Mouse (Mus musculus) liver, postnatal 0 days (tissue): ENCODE measurements around the gene Ctf2. TPM values are rescaled to one million over a fixed set of nuclear protein-coding genes. Genes with fewer than 3 reads are reported as not detected.

Experiments
- ATAC-seq: fragments of 200-750 bp; cut with Nextera tagmentation; 2 replicates; pipeline ENCODE4 v1.8.0; 2017; ENCODE audit warnings: mild to moderate bottlenecking, moderate library complexity
- DNase-seq: peaks from one replicate; pipeline ENCODE4 v3.0.0-alpha.2; 2016
- H3K27ac ChIP-seq: fragments of 300-500 bp; sonication (generic); 2 replicates; pipeline ENCODE4 v1.5.1; 2014; ENCODE audit warnings: antibody characterized with exemption, moderate library complexity, mild to moderate bottlenecking, low read depth
- H3K27me3 ChIP-seq: fragments of 300-500 bp; sonication (generic); 2 replicates; pipeline ENCODE4 v1.6.1; 2014; ENCODE audit warnings: low read length, control low read depth, mixed read lengths; ENCODE audit not compliant: insufficient read depth
- H3K36me3 ChIP-seq: fragments of 300-500 bp; sonication (generic); replicated peaks from 2 replicates; pipeline ENCODE4 v1.6.1; 2014; ENCODE audit warnings: mild to moderate bottlenecking, control low read depth, low read length, moderate library complexity, mixed read lengths; ENCODE audit not compliant: insufficient read depth
- H3K4me1 ChIP-seq: fragments of 300-500 bp; sonication (generic); 2 replicates; pipeline ENCODE4 v1.6.1; 2014; ENCODE audit warnings: antibody characterized with exemption, mild to moderate bottlenecking, control low read depth; ENCODE audit not compliant: insufficient read depth
- H3K4me2 ChIP-seq: fragments of 300-500 bp; sonication (generic); 2 replicates; pipeline ENCODE4 v1.6.1; 2014; ENCODE audit warnings: low read depth, mild to moderate bottlenecking, low read length, moderate library complexity, mixed read lengths
- H3K4me3 ChIP-seq: fragments of 300-500 bp; sonication (generic); 2 replicates; pipeline ENCODE4 v1.5.1; 2014; ENCODE audit warnings: low read depth, low read length
- H3K9ac ChIP-seq: fragments of 300-500 bp; sonication (generic); replicated peaks from 2 replicates; pipeline ENCODE4 v1.6.1; 2014; ENCODE audit warnings: mild to moderate bottlenecking, moderate library complexity
- H3K9me3 ChIP-seq: fragments of 300-500 bp; sonication (generic); 2 replicates; pipeline ENCODE4 v1.6.1; 2016; ENCODE audit warnings: mild to moderate bottlenecking, control low read depth, low read length, mixed read lengths
- CTCF ChIP-seq: sonication (generic); IDR thresholded peaks from 2 replicates; pipeline ENCODE4 v1.5.1; 2016; ENCODE audit warnings: antibody characterized with exemption, low read depth
- EP300 ChIP-seq: IDR thresholded peaks from 2 replicates; pipeline ENCODE4 v1.6.1; 2016; ENCODE audit warnings: antibody characterized with exemption, low read depth, mild to moderate bottlenecking
- WGBS: fragments of 180-500 bp; shearing (Covaris S2); extraction: QIAGEN DNeasy Blood & Tissue Kit; methylation state at CpG from one replicate; pipeline ENCODE4 v1.1.7; 2014; ENCODE audit not compliant: insufficient replicate concordance; 5-methylcytosine and 5-hydroxymethylcytosine counted together
- polyA plus RNA-seq: library from polyadenylated mRNA; unstranded; fragments of >200 nt; fragmentation: Nextera tagmentation; extraction: Ambion mirVana; gene quantifications from 2 replicates; pipeline ENCODE4 v1.2.1, GENCODE M21; 2015

Ctf2 gene
- polyA plus RNA-seq, 1 experiment from 2014 or later, result not detected

DNA sequence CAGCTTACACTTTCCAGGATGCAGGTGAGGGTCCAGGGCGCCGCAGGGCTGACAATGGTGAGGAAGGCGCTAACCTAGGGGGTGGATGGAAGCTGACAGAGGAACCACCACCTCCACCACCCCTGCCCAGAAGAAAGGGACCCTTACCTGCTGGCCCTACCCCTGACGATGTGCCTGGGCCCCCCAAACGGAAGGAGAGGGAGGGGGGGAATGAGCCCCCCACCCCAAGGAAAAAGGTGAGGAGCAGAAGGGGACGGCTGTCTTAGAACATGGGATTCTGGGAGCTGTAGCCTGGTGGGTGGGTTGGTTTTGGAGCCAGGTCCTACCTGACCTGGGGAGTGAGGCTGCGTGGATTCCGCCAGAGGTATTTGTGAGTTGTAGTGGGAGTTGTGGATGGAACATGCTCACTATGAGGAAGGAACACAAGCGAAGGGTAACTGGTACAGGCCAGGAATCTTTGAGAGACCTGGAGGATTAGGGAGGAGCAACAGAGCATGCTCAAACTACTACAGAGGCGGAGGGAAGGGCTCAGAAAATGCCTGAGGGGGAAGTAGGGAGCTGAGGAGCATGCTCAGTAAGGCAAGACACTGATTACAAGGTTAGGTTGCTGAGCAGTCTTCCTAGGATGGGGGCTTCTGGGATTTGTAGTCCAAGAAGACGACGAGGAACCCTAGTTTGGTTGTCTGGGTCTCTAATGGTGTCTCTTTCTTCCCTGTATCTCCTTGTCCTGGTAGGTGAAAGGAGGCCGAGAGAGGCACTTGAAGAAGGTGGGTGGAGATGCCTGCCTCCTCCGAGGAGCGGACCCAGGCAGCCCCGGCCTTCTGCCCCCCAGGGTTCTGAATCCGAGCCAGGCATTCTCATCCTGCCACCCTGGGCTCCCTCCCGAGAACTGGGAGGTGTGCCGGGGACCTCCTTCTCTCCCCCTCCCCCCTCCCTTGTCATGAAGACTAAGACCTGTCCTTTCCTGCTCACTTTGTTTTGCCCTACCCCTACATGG, 18.5 kb upstream of the Ctf2 start:
- H3K27me3 ChIP-seq, result no peaks in the 10 kb centered on the region
- DNase-seq (no peak), ATAC-seq (no peak)
- peaks cover 10% of the 10 kb centered on the region for H3K4me1 ChIP-seq
- H3K9ac ChIP-seq, result no peak overlapping the region
- TF ChIP-seq EP300 (no peak), CTCF (no peak)
- H3K4me2 ChIP-seq, result no peak overlapping the region
- H3K36me3 ChIP-seq, result peaks cover 21% of the 10 kb centered on the region
- no peaks in the 10 kb centered on the region for H3K9me3 ChIP-seq
- H3K27ac ChIP-seq, result no peak overlapping the region
- H3K4me3 ChIP-seq, result no peak overlapping the region
- WGBS, result 80% methylated on average over 19 of the region's 19 CpGs

DNA sequence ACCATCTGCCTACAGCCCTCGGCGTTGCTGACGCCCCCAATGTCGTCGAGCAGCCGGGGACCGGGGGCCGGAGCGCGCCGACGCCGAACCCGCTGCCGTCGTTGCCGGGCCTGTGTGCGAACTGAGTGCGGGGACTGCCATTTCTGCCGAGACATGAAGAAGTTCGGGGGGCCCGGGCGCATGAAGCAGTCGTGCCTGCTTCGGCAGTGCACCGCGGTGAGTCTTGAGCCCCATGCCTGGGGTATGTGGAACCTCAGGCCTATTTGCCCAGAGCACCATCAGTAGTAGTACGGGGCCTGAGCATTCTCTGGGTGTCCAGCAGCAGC, 16.2 kb upstream of the Ctf2 start:
- Histone ChIP-seq H3K4me3 (no peak overlapping the region), H3K4me1 (peaks cover 19% of the 10 kb centered on the region), H3K4me2 (no peak overlapping the region), H3K9me3 (no peaks in the 10 kb centered on the region), H3K27ac (no peak overlapping the region), H3K27me3 (no peaks in the 10 kb centered on the region), H3K9ac (no peak overlapping the region), H3K36me3 (peaks cover 17% of the 10 kb centered on the region)
- no peak for DNase-seq
- TF ChIP-seq EP300 (no peak), CTCF (no peak)
- ATAC-seq, result no peak
- WGBS, result 95% methylated on average over 28 of the region's 28 CpGs

DNA sequence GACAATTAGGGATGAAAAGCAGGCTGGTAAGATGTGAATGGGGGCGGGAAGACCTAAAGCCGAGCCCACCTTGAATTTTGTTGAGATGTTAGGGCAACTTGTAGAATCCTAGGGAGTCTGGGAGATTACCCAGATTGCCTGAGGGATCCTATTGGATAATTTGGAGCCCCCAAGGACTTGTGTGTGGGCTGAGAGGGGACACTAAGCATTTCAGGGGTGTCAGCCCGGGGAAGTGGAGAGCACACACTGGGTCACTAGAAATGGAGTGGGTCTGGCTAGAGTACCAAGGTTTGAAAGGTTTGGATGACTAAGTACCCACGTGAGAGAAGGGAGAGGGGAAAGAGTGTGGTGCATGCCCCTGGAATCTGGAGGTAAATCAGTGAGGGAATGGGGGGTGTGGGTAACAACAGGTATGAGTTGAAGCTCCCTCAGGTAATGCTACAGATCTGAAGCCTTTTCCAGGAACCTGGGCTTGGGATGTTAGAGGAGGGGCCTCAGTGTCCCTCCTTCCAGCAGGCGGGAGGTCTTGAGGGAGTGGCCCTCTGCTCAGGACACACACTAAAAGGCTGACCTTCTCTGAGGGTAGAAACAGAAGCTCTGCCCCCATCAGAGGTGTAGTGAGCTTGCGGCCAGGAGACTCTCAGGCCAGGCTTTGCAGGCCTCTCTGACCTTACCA, 15.7 kb upstream of the Ctf2 start:
- Histone ChIP-seq H3K4me3 (no peak overlapping the region), H3K9me3 (no peaks in the 10 kb centered on the region), H3K4me1 (peaks cover 19% of the 10 kb centered on the region), H3K36me3 (peaks cover 14% of the 10 kb centered on the region), H3K9ac (no peak overlapping the region), H3K4me2 (no peak overlapping the region; the same call in 1 of the 2 replicates), H3K27ac (no peak overlapping the region), H3K27me3 (no peaks in the 10 kb centered on the region)
- no peak for DNase-seq
- TF ChIP-seq EP300, result no peak
- no peak for TF ChIP-seq CTCF
- 74% methylated on average over 6 of the region's 6 CpGs for WGBS
- ATAC-seq, result no peak

DNA sequence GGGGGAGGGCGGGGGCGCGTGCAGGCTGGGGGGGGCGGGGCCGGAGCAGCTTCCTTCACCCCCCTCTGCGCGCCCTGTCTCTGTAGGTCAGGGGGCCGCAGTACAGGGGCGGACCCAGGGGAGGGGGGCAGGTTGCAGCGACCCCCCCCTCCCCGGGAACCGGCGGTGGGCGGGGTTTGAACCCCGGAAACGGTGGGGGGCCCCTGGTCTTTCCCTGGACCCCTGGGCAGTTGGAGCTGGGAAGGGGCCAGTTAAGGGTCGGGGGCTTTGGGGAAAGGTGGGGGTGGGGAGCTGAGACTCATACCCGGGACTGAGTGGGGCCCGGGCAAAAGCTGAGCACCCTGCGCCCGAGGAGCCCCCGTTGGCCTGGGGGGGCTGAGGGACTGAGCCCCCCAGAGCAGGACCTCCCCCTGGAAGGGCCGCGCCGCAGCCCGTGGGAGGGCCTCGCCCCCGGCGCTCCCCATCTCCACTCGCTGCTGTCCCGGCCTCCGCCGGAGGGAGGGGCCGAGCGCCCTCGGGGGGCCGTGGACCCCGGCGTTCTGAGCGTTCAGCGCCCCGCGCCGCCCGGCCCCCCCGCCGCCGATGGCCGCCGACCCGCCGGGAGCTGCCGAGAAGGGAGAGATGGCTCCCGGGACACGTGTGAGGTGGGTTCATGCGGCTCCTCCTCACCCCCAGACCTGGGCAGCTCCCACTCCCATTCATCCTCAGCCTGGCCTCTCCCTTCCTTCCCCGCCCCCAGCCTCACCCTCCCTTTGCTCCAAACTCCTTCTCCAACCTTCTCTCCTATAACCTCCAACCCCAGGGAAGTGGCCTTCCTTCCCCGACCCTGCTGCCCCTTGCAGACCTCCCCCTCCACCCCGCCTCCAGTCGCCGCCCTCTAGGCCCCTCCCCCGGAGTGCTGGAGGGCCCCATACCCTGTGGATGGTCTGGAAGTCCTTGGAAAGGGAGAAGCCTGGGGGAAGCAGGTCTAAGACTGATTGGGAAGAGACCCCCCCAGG, 14.8 kb upstream of the Ctf2 start:
- no peak overlapping the region for H3K27ac ChIP-seq
- 4% methylated on average over 27 of the region's 62 CpGs for WGBS

DNA sequence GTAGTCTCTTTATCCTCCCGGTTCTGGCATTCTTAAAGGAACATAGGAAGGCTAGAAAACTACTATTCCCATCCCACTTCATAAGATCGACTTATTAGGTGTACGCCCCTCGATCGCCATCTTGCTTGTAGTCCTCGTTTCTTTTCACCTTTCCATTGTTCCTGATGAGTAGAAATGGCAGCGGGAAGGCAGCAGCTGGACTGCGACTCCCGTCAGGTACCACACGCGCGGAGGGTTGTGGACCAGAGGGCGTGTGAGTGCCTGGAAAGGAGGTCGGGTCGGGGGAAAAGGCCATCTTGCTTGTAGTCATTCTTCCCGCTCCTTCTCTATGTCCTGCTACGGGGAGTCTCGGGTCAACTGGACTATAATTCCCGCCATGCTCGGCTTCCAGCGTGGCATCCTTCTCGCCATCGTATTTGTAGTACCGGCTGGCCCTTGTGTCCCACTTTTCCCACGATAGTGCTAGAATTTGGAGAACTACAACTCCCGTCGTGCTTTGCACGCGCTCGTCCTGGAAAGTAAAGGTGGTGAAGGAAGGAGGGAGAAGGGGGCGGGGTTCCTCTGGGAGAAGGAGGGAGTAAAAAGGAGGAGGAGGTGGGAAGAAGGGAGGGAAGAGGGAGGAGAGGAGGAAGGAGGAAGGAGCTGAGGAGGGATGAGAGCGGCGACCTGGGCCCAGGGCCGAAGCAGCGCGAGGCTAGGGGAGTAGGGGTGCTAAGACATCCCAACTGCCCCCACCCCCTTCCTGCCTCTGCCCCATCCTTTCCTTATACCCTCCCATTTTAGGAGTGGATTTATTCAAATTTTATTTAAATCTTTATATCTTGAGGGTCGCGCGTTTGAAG, 13.9 kb upstream of the Ctf2 start:
- DNase-seq, result peak; percentile 88
- Histone ChIP-seq H3K4me2 (peak overlapping the region; percentile 99), H3K4me1 (peaks cover 19% of the 10 kb centered on the region), H3K4me3 (peak overlapping the region; percentile 65), H3K27ac (peak overlapping the region; percentile 78), H3K36me3 (peaks cover 9% of the 10 kb centered on the region), H3K27me3 (no peaks in the 10 kb centered on the region), H3K9ac (peak overlapping the region; percentile 62), H3K9me3 (no peaks in the 10 kb centered on the region)
- under 1% methylated on average over 37 of the region's 39 CpGs for WGBS
- peak; percentile 90 for ATAC-seq
- TF ChIP-seq EP300 (no peak; the same call in 1 of the 2 replicates), CTCF (no peak)

More for the DNA sequence above, 14.8 kb upstream of the Ctf2 start:
- Histone ChIP-seq H3K9ac (peak overlapping the region; percentile 62), H3K36me3 (peaks cover 14% of the 10 kb centered on the region), H3K4me2 (peak overlapping the region; percentile 99), H3K27me3 (no peaks in the 10 kb centered on the region), H3K4me1 (peaks cover 19% of the 10 kb centered on the region), H3K9me3 (no peaks in the 10 kb centered on the region), H3K4me3 (peak overlapping the region; percentile 65)
- DNase-seq, result peak; percentile 31
- TF ChIP-seq EP300 (no peak), CTCF (no peak)
- no peak for ATAC-seq
